Mouse (Mus musculus) spleen, postnatal 36 days (tissue): Measurements from ENCODE around the gene Neurl2.
"Not testable (repeated sequence)": the region's sequence is repeated elsewhere in the genome, so short reads cannot be mapped to it uniquely, and the experiment has no call there.

Experiments
- DNase-seq, 2 experiments: peaks; one replicate each; pipeline ENCODE4 v3.0.0; 2022; ENCODE audit warnings: low spot score in 2 of 2, mixed read lengths in 1 of 2

The Neurl2 gene

DNA sequence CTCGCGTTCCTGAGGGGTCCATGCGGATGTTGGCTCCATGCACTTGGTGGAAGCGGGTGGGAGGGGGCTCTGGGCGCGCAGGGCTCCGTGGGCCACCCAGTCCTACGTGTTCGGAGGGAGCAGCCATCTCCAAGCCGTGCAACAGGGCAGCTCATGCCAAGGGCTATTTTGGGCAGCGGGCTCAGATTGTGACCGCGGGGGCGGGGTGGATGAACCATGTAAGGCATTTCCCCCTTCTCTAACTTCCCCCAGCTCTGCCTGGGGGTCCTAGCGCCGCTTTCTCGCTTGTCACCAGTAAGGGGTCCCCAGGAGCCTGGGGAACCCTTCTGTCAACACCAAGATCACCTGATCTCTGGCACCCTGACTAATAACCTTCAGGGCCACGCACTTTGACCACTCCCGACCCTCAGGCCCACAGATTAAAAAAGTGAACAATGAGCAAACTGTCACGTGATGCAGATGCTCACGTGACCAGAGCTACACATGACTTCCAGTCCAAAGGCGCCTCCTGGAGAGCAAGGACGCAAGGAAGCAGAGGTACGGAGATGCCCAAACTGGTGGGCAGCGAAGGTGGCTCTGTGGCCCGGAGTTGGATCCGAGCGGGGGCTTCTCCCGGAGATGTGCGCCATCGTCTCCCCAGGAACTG lies at the start of gene Neurl2:
Neurl2 (minus strand) TSS at position 143 of the 646 bp plus-strand sequence.
- peak; percentile 81 to 85 for DNase-seq

DNA sequence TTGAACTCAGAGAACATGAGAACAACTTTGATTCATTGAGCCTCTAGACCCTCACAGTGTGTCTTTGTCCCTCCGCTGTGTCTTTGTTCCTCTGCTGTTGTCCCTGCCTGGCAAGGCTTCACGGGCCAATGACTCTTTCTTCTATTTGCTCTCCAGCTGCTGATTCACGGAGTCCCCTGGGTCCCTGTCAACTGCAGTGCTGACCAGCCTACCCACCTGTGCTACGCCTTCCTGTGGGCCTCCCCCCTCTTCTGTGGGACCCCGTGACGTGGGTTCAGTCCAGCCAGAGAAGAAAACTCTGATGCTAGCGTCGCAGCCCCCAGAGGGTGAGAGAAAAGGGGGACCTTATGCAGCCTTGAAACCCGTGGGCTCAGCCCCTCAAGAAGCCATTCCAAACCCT lies 49.4 kb upstream of the Neurl2 start:
- peak; percentile 72 to 77 for DNase-seq

DNA sequence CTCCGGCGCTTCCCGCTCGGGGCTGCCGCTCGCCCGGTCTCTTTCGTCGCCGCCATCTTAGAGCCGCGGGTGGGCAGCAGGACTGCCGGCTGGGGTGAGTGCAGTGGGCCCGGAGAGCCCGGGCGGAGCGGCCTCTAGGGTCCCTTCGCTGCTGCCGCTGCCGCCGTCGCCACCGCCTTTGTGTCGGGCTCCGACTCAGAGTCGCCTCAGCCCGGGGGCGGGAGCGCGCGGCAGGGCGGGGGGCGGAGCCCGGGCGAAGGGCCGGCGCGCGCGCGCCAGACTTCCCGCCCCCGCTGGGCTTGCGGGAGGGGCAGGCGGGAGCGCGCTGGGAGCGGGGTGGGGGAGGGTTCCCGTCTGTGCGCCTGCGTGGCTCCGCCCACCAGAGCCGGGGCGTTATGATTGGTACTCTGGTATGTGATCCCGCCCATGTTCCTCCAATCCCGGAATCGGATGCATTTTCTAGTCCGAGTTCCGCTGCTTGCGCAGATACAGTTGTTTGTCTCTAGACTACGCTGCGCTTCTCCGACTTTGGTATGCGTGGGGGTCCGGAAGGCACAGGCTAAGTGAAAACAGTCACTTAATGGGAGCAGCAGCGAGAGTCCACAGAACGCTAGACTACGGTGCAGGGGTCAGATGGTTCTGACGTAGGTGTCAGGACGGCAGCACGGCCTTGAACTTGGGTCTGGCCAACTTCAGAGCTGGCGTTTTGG lies 46.5 kb upstream of the Neurl2 start:
- peak; percentile 93 to 96 for DNase-seq

DNA sequence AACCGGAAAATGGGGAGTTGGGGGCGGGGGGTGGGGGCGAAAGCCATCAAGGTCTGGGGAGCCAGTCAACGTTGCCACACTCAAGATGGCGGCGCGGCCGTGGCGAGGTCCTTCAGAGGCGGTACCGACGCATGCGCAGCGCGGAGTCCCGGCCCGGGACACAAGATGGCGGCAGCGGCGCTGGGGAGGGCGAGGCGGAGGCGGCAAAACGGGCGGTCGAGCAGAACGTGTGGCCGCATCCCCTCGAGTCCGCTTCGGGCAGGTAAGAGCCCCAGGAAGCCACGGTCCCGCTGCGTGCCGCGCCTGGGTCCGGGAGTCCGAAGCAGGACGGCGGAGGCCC lies 45.9 kb upstream of the Neurl2 start, which contains the start of gene Pcif1:
Pcif1 (plus strand) TSS at position 77 of the 340 bp plus-strand sequence.
- peak; percentile 88 to 93 for DNase-seq

DNA sequence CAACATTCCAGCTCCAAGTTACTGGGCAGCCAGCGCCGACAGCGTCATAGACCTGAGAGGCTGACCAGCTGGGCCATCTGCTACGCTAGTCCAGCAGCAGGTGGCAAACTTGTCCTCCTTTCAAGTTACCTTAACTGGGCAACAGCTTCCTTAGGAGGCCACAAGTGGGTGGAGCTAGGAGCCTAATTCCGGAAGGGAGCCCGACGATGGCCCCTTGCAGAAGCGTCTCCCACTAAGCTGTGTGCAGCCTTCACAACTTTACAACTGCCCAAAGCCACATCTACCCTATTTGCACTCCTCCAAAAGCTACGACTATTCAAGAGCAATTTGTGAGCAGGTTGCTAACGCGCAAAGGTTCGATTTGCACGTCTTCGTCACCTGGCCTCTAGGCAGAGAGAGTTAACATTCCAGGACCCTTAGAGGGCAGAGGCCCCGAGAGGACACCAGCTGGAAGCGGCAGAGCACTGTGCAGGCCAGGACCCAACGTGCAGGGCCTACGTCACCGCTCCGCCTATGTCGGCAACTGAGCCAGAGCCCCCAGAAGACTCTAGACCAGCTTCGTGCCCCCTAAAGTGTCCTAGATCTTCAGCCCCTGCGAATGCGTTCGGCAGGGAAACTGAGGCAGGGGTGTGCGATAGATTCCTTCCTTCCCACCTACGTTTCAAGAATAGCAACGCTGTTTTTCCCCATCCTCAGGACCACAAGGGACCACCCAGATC lies 45.4 kb upstream of the Neurl2 start:
- DNase-seq, result peak; percentile 59 to 73

DNA sequence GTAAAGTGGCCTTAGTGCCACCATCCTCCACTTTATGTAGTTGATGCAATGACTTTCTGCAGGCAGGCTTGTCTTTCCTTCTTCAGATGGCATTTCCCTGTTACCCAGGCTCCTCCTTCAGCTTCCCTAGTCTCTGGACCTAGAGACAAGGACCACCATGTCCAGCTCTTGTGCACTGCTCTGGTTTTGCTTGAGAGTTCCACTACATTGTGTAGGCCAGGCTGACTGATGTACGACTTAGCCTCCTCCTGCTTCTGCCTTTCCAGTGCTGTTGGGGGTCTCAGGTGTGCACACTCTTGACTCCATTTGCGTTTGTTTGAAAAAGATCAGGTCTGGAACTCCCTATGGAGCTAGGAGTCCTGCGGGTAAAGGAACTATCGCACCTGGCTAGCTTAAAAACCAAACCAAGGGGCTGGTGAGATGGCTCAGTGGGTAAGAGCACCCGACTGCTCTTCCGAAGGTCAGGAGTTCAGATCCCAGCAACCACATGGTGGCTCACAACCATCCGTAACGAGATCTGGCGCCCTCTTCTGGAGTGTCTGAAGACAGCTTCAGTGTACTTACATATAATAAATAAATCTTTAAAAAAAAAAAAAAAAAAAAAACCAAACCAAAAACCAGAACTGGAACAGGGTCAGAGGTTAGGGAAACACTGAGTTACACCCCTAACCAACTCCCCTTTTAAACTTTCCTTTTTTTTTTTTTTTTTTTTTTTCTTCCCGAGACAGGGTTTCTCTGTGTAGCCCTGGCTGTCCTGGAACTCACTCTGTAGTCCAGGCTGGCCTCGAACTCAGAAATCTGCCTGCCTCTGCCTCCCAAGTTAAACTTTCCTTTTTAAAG lies 44.3 kb upstream of the Neurl2 start:
- DNase-seq, result not testable (repeated sequence)

DNA sequence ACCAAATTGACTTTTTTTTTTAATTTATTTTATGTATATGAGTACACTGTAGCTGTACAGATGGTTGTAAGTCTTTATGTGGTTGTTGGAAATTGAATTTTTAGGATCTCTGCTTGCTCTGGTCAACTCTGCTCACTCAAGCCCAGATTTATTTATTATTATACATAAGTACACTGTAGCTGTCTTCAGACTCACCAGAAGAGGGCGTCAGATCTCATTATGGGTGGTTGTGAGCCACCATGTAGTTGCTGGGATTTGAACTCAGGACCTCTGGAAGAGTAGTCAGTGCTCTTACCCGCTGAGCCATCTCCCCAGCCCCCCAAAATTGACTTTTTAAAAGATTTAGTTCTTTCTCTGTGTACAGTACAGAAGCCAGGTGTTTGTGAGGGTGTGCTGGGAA lies 42.4 kb upstream of the Neurl2 start:
- not testable (repeated sequence) for DNase-seq

DNA sequence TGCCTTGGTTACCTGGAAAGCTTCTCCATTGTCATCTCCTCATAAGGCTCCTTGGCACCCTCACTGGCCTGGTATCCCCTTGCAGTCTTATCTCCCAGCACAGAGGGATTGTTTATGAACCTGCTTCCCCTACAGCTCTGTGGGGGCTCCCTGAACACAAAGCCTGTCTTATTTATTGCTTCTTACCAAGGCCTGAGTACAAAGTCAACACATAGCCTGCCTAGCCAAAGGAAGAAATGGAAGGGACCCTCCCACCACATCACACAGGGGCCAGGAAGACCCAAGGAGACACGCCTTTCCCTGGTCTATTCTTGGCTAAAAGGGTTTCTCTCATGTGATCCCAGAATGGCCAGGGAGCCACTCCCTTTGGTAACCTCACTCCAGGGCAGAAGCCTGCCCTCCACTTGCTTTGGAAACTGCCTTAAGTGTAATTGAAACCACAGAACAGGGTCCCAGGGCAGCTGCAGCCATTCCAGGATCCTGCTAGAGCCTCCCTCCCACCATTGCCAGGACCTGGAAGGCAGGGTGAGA lies 41.0 kb upstream of the Neurl2 start:
- DNase-seq, result no peak

DNA sequence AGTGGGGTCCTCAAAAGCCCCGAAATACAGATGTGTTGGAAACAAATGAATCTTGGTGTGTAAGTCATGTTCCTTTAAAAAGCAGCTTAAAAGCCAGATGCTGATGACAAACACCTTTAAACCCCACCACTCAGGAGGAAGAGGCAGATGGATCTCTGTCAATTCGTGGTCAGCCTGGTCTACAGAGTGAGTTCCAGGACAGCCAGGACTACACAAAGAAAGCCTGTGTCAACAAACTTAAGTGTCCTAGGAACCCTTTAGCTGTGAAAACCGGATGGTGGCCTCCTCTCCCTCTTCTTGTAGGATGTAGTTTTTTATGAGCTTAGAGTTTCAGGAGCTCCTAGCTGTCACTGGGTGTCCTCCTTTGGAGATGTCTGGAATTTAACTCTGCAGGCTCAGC lies 40.4 kb upstream of the Neurl2 start:
- no peak for DNase-seq

DNA sequence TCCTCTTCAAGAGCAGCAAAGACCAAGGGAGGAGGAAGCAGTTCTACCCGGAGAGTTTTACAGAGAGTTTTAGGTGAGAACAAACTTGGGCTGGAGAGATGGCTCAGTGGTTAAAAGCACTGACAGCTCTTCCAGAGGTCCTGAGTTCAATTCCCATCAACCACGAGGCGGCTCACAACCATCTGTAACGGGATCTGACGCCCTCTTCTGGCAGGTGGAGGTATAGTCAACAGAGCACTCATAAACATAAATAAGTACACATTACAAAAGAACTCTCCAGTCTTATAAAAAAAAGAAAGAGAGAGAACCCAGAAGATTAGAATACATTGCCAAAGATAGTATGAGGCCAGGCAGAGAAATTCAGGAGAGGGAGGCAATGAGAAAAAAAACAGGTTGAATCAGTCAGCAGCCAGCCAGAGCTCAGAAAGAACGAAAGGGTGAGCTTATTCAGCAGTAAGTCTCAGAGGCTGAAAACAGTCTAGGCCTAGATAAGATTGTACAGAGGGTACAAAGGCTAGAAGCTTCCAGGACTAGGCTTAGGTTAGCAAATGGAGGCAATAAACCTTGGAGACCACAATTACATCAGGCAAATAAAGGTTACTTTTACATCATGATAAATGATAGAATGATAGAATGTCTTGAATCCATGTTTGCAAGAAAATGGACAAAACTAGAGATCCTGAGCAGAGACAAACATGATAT lies 38.5 kb upstream of the Neurl2 start:
- DNase-seq, result no peak

DNA sequence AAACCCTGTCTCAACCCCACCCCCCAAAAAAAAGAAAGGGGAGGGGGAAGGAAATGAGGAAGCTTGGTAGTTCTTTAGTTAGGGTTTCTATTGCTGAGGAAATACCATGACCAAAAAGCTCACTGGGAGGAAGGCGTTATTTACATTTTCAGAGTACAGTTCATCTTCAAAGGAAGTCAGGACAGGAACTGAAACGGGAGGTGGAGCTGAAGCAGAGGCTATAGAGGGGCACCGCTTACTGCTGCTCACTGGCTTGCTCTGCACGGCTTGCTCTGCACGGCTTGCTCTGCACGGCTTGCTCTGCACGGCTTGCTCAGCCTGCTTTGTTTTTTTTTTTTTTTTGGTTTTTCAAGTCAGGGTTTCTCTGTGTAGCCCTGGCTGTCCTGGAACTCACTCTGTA lies 35.2 kb upstream of the Neurl2 start:
- DNase-seq, result peak; percentile 83 to 84

DNA sequence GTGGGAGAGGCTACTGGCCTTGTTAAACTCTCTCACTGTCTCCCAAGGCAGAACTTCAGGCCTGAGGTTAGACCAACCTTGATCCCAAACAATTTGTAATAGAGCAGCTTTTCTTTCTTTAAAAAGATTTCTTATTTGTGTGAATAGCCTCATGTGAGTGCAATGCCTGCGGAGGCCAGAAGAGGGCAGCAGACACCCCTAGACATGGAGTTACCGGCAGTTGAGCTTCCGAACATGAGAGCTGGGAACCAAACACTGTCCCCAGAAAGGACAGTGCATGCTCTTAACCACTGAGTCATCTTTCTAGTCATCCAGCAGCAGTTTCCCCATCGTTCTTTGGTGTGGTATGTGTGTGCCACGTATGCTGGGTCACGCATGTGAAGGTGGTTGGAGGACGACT lies 34.3 kb upstream of the Neurl2 start:
- DNase-seq, result no peak

DNA sequence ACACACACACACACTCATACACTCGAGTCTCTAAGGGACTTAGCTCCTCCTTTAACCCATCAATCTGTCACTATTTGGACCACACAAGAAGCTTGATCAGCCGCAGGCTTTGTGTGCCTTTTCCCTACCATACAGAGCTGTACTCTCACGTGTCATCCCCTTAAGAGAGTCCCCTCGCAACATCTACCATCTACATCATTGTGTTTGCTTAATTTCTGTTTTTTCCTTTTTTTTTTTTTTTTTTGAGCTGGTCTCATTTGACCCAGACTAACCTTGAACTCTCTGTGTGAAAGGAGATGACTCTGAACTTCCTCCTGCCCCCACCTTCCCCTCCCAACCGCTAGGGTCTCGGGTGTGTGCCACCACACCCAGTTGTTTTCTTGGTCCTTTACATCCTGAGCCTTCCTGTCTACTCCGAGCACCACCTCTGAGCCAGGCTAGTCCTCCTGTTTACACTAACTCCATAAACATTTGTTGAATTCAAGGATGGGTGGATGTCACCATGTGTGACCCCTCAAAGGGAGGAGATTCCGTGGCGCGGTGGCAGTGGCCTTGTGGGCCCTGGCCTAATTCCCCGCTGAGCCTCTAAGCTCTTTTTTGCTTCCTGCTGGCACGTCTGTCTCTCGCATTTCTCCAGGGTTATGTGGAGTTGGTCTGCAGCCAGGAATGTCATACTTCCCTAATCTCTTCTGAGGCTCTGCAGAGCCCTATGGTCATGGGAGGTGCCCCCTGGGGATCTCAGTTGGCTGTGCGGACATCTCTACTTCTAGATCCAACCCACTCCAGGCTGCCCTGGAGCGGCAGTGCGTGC lies 33.7 kb upstream of the Neurl2 start:
- peak; percentile 65 to 71 for DNase-seq

DNA sequence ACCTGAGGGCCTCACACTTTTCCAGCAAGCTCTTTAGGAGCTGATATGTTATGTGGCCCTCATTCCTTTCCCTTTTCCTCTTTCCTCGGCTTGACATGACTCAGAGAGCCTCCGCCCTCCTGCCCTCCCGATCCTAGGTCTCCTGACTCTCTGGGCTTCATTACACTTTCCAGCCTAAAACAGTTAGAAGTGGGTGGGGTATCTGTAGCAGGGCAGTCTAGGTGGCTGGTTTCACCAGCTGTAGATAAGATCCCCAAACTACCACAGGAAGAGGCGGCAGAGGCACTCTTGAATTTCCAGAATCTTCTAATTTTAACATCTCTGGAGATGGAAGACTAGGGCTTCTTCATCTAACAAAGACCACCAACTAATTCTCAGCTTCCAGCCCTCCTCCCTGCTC lies 31.3 kb upstream of the Neurl2 start:
- DNase-seq, result no peak

DNA sequence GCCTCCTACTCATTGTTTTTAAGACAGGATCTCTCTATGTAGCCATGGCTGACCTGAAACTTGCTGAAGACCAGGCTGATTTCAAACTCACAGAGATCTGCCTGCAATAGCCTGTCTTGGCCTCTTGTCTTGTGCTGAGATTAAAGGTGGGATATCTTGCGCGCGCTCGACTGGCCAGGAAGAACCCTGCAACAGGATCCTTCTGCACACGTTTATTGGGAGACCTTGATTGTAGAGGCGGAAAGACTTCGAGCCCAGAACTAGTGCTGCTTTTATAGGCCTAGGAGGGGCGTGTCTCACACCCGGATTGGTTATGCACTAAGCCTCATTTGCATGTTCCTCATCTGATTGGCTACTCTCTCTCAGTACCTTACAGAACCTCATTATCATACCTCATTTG lies 30.2 kb upstream of the Neurl2 start:
- DNase-seq, result not testable (repeated sequence)

DNA sequence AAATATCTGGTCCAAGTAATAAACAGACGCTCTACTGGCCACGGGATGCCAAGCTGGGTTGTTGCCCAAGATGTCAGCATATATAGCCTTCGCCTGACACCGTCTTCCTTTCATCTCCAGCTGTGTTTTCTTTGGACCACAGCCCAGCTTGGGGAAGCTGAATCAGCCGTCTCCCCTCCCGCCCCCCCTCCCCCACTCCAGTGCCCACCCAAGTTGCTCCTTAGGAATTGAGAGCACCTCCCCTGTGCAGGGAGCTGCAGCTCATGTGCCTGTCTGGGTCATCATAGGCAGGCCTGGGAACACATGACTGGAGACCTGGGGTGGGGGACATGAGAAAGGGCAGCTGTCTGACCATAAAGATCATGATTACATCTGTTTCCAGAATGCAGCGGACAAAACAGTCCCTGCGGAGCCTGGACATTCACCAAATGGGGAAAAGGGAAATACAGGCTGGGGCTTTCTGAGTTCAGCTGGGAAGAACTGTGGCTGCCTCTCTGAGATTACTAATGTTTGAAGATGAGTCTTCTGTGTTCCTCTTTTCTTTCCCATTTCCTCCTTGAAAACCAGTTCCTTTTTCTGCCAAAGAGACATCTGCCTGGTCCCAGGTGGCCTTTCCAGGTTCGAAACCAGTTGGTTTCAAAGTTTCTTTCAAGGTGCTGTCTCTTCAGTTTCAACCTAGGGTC lies 29.1 kb upstream of the Neurl2 start:
- DNase-seq, result peak; percentile 17 to 50

DNA sequence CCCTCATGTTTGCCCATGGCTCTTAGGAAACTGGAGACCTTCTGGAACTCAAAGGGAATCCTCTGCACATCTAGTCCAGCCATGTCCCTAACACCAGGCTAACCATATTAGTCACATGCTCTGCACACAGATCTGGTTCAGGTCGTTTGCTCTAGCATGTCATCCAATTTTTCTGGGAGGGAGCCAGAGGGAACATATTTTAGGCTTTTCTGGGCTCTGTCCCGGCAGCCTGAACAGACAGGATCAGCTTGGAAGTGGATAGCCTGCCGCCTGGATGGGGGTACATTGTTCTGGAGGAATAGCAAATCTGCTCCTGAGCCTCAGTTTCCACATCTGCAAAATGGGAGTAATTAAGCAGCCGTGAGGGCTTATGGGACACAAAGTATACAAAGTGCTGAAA lies 27.8 kb upstream of the Neurl2 start:
- DNase-seq, result no peak

DNA sequence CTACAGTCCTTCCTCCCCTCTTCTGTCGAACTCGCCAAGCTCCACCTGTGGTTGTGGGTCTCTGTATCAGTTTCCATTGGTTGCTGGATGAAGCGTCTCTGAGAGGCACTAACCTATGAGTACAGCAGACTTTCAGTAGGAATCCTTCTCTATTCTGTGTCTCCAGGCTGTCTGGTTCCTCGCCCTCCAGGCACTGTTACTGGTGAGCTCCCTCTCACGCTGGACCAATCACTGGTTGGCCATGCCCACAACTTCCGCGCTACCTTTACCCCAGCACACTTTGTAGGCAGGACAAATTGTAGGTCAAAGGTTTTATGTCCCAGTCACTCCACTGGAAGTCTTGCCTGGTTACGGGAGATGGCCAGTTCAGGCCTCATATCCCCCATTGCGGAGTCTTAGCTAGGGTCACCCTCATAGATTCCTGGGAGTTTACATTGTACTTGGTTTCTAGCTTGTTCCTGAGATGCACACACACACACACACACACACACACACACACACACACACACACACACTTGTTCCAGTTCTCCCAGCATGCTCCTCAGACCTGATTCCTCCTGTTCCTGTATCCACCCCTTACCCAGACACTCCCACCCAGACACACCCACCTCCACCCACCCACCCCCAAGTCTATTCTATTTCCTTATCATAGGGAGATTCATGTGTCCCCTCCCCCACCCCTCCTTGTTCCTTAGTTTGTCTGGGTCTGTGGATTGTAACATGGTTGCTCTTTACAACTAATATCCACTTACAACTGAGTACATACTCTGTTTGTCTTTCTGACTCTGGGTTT lies 26.6 kb upstream of the Neurl2 start:
- DNase-seq, result no peak

DNA sequence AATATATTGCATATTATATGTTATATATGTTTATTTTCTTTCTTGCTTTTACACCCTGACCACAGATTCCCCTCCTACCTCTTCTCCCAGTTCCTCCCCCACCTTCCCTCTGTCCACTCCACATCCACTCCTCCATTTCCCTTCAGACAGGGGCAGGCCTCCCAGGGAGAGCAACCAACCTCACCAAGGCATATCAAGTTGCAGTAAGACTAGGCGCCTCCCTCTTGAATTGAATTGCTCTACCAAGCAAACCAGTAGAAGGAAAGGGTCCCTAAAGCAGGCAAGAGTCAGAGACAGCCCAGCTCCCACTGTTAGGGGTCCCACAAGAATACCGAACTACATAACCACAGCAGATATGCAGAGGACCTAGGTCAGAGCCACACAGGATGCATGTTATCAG lies 25.9 kb upstream of the Neurl2 start:
- no peak for DNase-seq
